Mouse (Mus musculus) left cerebral cortex, adult 11 months (tissue): ENCODE data around the gene Rfx1.

ENCODE experiments used
- DNase-seq: peaks from one replicate; pipeline ENCODE4 v3.0.0; 2022; ENCODE audit warnings: low spot score

Rfx1 gene

GRCm38 (mm10) chr8:84066291-84066930, at the start of gene Rfx1:
Gene Rfx1 (plus strand): TSS chr8:84066834.
- peak; percentile 100 for DNase-seq

DNA sequence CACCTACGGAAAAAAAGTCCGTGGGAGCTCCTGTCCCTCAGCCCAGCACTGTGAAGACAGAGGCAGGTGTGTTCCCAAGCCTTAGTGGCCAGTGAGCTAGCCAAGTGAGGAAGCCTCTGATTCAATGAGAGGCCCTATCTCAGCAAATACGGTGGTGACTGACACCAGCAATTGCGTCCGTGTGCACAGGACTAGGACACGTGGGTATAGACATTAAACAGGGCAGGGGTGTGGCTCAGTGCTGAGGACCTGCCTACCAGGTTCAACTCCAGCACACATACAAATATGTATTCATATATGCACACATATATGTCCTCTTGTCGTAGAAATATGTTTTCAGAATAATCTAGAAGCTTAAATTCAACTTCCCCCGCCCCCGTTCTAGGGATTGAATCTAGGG, 46.9 kb upstream of the Rfx1 start:
- no peak for DNase-seq

GRCm38 (mm10) chr8:84021096-84021495, 45.5 kb upstream of the Rfx1 start, which contains the start of gene Palm3:
Gene Palm3 (plus strand): TSS chr8:84021471.
- no peak for DNase-seq

DNA sequence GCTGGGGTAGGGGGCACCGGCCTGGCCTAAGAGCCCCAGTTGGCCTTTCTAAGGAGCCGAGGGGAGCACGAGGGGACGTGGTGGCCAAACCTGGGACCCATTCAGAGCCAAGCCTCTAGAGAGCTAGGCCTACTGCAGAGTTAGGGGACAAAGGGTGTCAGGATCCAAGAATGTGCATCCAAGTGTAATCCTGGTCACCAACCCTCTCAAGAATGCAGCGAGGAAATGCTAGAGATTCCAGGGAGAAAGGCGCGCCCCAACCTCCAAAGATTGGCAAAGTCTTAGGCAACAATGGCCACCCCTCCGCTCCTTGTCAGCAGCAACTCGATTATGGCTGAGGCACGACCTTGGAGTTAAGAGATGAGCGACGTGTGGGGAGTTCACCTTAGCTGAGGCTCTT, 45.1 kb upstream of the Rfx1 start:
- DNase-seq: no peak

DNA sequence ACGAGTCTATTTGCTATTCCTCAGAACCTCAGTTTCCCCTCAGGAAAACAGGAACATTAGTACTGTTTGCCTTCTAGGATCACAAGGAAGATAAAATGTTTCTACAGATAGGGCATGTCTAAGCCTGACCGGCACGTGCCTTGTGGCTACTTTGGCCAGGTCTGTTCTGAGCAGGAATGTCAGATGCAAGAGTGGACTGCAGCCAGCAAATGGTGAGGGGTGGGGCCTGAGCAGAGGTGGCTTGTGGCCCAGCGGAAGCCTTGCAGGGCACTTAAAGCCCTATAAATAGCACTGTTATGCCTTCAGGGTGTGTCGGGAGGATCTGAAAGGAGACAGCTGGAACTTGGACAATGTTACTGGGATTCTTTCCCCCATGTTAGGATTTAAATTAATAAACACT, 43.5 kb upstream of the Rfx1 start:
- no peak for DNase-seq

GRCm38 (mm10) chr8:84023631-84024030, 43.0 kb upstream of the Rfx1 start:
- DNase-seq: no peak

GRCm38 (mm10) chr8:84024171-84024570, 42.5 kb upstream of the Rfx1 start:
- DNase-seq: no peak

DNA sequence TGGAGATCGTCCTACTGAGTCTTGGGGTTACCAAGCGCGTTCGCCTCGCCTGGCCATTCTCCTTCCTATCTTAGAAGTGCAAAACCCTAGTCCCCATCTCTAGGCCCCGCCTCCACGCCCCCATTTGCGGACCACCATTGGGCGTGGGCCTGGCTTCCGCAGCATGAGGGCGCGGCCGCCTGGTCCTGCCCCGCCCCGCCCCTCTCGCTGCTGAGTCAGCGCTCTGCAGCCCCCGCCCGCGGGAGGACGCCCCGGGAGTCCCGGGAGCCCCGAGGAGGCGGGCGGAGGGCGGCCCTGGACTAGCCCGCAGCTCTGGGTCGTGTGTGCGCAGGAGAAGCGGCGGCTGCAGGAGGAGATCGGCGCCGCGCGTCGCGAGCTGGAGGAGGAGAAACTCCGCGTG, 40.8 kb upstream of the Rfx1 start:
- DNase-seq: no peak

DNA sequence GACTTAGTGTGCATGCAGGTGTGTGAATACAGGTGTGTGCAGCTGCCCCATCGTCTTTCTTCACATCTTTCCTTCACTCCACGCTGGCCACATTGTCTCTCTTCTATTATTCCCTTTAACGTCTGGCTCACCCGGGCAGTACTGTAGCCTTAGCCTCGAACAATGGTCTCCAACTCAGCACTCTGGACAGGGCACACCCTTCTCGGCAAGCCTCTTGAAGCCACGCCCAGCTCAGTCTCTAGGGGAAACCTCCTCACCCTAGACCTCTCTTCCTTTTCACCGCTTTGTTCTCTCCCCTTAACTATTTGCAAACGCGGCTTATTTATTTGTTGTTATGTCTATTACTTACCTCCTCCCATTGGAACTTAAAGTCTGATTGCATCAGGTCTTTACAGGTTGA, 39.2 kb upstream of the Rfx1 start:
- DNase-seq: no peak

- no peak for DNase-seq
Observed at GRCm38 (mm10) chr8:84029272-84029671, 37.4 kb upstream of the Rfx1 start.

DNA sequence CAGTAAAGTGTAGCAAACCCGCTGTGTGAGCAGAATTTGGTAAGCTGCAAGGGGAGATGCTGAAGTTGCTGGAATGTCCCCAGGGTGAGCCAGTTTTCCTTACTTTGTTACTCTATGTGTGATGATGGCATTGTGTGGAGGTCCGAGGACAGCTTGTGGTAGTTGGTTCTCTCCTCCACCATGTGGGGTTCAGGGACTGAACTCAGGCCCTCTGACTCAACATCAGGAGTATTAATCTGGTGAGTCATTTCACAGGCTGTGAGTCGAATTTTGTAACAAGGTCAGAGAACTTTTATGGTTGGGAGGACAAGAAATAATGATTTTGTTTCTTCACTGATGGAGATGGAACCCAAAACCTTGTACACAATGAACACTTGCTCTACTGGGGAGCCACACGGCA, 33.9 kb upstream of the Rfx1 start:
- DNase-seq: no peak

GRCm38 (mm10) chr8:84038015-84038414, 28.6 kb upstream of the Rfx1 start:
- no peak for DNase-seq

GRCm38 (mm10) chr8:84039050-84039449, 27.6 kb upstream of the Rfx1 start:
- no peak for DNase-seq

GRCm38 (mm10) chr8:84042066-84042947, 24.3 kb upstream of the Rfx1 start, which contains the start of gene Il27ra:
Gene Il27ra (minus strand): TSS chr8:84042589.
- no peak for DNase-seq

GRCm38 (mm10) chr8:84042948-84043342, 23.7 kb upstream of the Rfx1 start:
- no peak for DNase-seq

DNA sequence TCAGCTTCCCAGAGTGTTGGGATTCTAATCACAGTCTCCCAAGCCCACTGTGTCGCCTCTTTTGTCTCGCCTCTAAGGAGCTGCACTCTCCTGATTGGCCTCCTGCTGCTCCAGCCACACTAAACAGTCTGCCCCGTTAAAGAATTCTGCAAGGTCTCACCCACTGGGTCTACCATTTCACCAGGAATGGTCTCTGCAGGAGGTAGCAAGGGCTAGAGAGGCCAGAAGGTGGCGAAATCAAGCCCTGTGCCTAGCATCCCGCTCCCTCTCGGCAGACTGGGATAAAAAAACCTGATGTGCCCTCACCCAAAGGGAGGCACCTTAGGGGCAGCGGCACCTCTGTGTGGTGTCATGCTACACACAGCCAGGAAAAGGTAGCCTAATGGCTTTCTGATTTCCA, 22.5 kb upstream of the Rfx1 start:
- DNase-seq: no peak

DNA sequence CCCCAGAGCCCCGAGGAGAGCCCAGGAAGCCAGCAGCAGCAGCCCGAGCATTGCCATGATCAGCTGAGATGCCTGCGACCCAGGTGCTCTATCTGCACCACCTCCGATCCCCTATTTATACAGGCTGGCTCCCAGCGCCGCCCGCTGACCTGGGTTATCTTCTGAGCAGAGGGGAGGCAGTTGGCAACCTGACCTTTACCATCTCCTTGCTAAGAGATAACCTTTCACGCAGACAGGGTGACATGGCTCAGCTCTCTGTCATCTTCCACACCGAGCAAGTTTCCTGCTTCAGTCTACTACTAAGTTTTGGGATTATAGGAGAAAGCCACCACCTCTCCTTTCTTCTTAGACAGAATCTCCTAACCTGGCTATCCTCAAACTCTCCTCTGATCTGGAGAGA, 21.7 kb upstream of the Rfx1 start, which contains the start of gene Rln3:
Gene Rln3, minus strand, starts transcription at position 101 of the 400 bp plus-strand sequence.
- DNase-seq: no peak

- DNase-seq: no peak
Observed at GRCm38 (mm10) chr8:84046505-84046904, 20.1 kb upstream of the Rfx1 start.

DNA sequence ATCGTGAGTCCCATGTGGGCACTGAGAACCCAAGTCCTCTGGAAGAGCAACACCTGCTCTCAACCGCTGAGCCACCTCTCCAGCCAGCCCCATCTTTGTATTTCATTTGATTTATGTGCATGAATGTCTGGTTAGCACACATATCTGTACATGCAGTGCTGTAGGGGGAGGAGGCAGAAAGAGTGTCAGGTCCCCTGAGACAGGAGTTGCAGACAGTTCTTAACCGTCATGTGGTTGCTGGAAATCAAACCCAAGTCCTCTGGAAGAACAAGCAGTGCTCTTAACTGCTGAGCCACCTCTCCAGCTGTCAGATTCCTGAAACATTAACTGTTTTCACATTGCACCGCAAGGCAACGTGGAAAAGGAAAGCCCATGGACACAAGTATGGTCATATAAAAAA, 18.5 kb upstream of the Rfx1 start:
- no peak for DNase-seq

DNA sequence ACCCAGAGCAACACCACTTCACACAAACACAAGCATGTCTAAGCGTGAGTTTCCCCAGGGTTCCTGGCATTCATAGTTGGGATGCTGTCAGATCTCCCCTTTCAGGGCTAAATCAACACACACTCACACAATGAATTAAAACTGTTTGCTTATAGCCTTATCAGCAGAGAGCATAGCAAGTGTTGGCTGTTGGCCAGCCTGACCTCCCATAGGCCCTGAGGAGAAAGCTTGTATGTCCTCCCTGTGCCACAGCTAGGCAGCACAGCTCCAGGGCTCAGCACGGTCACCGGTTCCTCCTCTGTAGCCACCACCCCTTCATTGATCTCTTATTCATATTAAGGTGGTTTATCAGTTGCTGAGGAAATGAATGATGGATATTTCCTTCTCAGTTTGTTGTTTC, 13.9 kb upstream of the Rfx1 start:
- no peak for DNase-seq

DNA sequence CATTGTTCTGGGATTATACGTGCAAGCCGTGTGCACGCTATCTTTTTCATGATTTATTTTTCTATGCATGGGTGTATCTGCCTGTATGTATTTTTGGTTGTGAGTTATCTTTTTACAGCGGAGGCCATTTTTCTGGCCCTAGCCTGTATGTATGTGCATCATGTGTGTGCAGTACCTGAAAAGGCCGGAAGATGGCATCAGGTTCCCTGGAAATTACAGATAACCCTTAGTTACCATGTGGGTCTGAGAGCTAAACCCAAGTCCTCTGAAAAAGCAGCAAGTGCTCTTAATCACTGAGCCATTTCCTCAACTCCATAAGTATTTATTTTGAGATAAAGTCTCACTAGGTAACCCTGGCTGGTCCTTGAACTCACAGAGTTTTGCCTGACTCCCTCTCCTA, 13.4 kb upstream of the Rfx1 start:
- no peak for DNase-seq

DNA sequence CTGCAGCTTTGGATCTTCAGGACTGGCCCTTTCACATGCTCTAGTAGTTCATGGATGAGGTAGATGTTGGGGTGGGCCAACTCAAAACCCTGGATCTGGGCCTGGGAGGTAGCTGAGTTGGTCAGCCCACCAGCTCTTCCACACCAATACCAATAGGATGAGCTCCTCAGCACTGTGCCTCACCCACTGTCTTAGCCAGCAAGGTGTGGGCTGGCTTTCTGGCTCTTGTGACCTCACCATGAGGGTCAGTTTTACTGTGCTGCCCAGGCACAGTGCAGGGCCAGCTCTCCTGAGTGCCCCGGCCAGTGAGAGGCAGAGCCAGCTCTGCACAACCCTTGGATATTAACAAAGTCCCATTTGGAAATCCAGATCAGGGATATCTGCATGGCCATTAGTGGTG, 8.8 kb upstream of the Rfx1 start:
- no peak for DNase-seq

DNA sequence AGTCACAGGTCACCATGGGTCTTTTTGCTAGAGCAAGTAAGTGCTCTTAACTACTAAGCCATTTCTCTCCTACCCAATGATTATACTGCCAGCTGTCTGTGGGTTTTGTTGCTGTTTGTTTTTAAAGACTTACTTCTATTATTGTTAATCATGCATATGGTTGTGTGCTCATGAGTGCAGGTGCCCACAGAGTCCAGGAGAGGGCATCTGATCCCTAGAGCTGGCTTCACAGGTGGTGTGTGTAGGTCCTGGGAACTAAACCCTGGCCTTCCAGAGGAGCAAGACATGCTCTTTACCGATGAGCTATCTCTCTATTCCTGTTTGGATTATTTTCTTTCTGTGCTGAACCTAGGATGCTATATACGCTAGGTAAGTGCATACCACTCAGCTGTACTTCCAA, 7.4 kb upstream of the Rfx1 start:
- no peak for DNase-seq
